Mouse (Mus musculus): ENCODE results near the gene Med29. TPM values are rescaled to one million over a fixed set of nuclear protein-coding genes. Genes with fewer than 3 reads are reported as not detected.
A peak's percentile ranks its signal among the peaks of the same experiment; 100 is the strongest.

Gene Med29
- total and polyA plus RNA-seq, 3 experiments, result 31.1 to 39.6 TPM; not detected in 1

GRCm38 (mm10) chr7:28412826-28413225, 20.3 kb upstream of the Med29 start:
- Histone ChIP-seq H3K4me3 (ENCODE audit: control insufficient read depth in 1 of 2, insufficient read depth in 1 of 2, low read depth in 2 of 2, low read length in 2 of 2) (no peak overlapping the region), H3K27me3 (ENCODE audit: control insufficient read depth in 1 of 2, insufficient read depth in 2 of 2, low read length in 2 of 2) (no peaks in the 10 kb centered on the region), H3K9ac (ENCODE audit: control insufficient read depth, low read depth, low read length, poor library complexity, severe bottlenecking) (no peak overlapping the region), H3K36me3 (ENCODE audit: control insufficient read depth in 1 of 2, insufficient read depth in 2 of 2, low read length in 2 of 2) (peaks cover 0 to 19% of the 10 kb centered on the region in 2 experiments; a peak in 2 of 4 replicates), H3K9me3 (replicated peaks; ENCODE audit: insufficient read depth, low read length) (no peaks in the 10 kb centered on the region), H3K79me2 (ENCODE audit: control insufficient read depth, insufficient read depth, low read length, poor library complexity) (no peaks in the 10 kb centered on the region), H3K4me1 (ENCODE audit: control insufficient read depth in 1 of 2, insufficient read depth in 2 of 2, low read length in 2 of 2) (no peaks in the 10 kb centered on the region), H3K27ac (ENCODE audit: control insufficient read depth, low read depth, low read length) (no peak overlapping the region)
- TF ChIP-seq SMC3 (IDR thresholded peaks at IDR 0.05; ENCODE audit: low read depth, low read length) (peak; percentile 30; the same call in 1 of the 2 replicates), CTCF (IDR thresholded peaks at IDR 0.05 in 2 of 3, conservative IDR thresholded peaks at IDR 0.05 in 1 of 3; ENCODE audit: control insufficient read depth in 1 of 3, insufficient read depth in 1 of 3, low read depth in 2 of 3, low read length in 3 of 3, poor library complexity in 1 of 3, severe bottlenecking in 1 of 3) (peak in 2 of 3 experiments; percentile 7 to 36; a peak in 3 of 6 replicates), CHD1 (IDR thresholded peaks at IDR 0.05; ENCODE audit: low read depth, low read length) (no peak)
- DNase-seq (ENCODE audit: low read depth, low spot score), result peak; percentile 34

- no peak overlapping the region for H3K27ac ChIP-seq (ENCODE audit: control insufficient read depth, low read depth, low read length)
- H3K36me3 ChIP-seq (ENCODE audit: control insufficient read depth in 1 of 2, insufficient read depth in 2 of 2, low read length in 2 of 2), result peaks cover 0 to 10% of the 10 kb centered on the region in 2 experiments; a peak in 2 of 4 replicates
- no peak overlapping the region for H3K9ac ChIP-seq (ENCODE audit: control insufficient read depth, low read depth, low read length, poor library complexity, severe bottlenecking)
Observed at GRCm38 (mm10) chr7:28410841-28411475, 18.4 kb upstream of the Med29 start.

GRCm38 (mm10) chr7:28401942-28402341, 9.4 kb upstream of the Med29 start:
- TF ChIP-seq ETS1 (IDR thresholded peaks at IDR 0.05; ENCODE audit: low read depth, low read length) (no peak), E2F4 (IDR thresholded peaks at IDR 0.05; ENCODE audit: borderline replicate concordance, low read depth, low read length) (no peak)
- no peak for DNase-seq (ENCODE audit: low read depth, low spot score)
- Histone ChIP-seq H3K27me3 (ENCODE audit: control insufficient read depth in 1 of 2, insufficient read depth in 2 of 2, low read length in 2 of 2) (no peaks in the 10 kb centered on the region), H3K9me3 (replicated peaks; ENCODE audit: insufficient read depth, low read length) (no peaks in the 10 kb centered on the region), H3K27ac (ENCODE audit: control insufficient read depth, low read depth, low read length) (no peak overlapping the region), H3K36me3 (ENCODE audit: control insufficient read depth in 1 of 2, insufficient read depth in 2 of 2, low read length in 2 of 2) (peaks cover 0 to 13% of the 10 kb centered on the region in 2 experiments; a peak in 2 of 4 replicates), H3K4me1 (ENCODE audit: control insufficient read depth in 1 of 2, insufficient read depth in 2 of 2, low read length in 2 of 2) (no peaks in the 10 kb centered on the region), H3K9ac (ENCODE audit: control insufficient read depth, low read depth, low read length, poor library complexity, severe bottlenecking) (no peak overlapping the region), H3K79me2 (ENCODE audit: control insufficient read depth, insufficient read depth, low read length, poor library complexity) (no peaks in the 10 kb centered on the region), H3K4me3 (ENCODE audit: control insufficient read depth in 1 of 2, insufficient read depth in 1 of 2, low read depth in 2 of 2, low read length in 2 of 2) (no peak overlapping the region)

More at GRCm38 (mm10) chr7:28410841-28411475, 18.4 kb upstream of the Med29 start:
- Histone ChIP-seq H3K27me3 (ENCODE audit: control insufficient read depth in 1 of 2, insufficient read depth in 2 of 2, low read length in 2 of 2) (no peaks in the 10 kb centered on the region), H3K79me2 (ENCODE audit: control insufficient read depth, insufficient read depth, low read length, poor library complexity) (no peaks in the 10 kb centered on the region), H3K9me3 (replicated peaks; ENCODE audit: insufficient read depth, low read length) (no peaks in the 10 kb centered on the region), H3K4me3 (ENCODE audit: control insufficient read depth in 1 of 2, insufficient read depth in 1 of 2, low read depth in 2 of 2, low read length in 2 of 2) (no peak overlapping the region), H3K4me1 (ENCODE audit: control insufficient read depth in 1 of 2, insufficient read depth in 2 of 2, low read length in 2 of 2) (no peaks in the 10 kb centered on the region)
- no peak for TF ChIP-seq RAD21 (IDR thresholded peaks at IDR 0.05; ENCODE audit: low read depth, low read length)
- no peak for TF ChIP-seq RCOR1 (IDR thresholded peaks at IDR 0.05; ENCODE audit: low read depth, low read length)
- no peak for TF ChIP-seq BHLHE40 (IDR thresholded peaks at IDR 0.05; ENCODE audit: borderline replicate concordance, low read depth, low read length)
- TF ChIP-seq SMC3 (IDR thresholded peaks at IDR 0.05; ENCODE audit: low read depth, low read length), result no peak
- TF ChIP-seq NRF1 (IDR thresholded peaks at IDR 0.05; ENCODE audit: insufficient read depth, low read depth, low read length, poor library complexity, severe bottlenecking), result no peak
- TF ChIP-seq MEF2A (IDR thresholded peaks at IDR 0.05; ENCODE audit: extremely low read depth, insufficient replicate concordance, low read depth, low read length, poor library complexity, severe bottlenecking), result no peak
- no peak for DNase-seq (ENCODE audit: low read depth, low spot score)
